Mouse (Mus musculus) heart, postnatal 25 days (tissue): ENCODE measurements around the gene BC034090. TPM values are rescaled to one million over a fixed set of nuclear protein-coding genes. Genes with fewer than 3 reads are reported as not detected.

ENCODE experiments used
- DNase-seq: peaks from one replicate; pipeline ENCODE4 v3.0.0; 2022; ENCODE audit warnings: low spot score
- intact Hi-C: fragments of 180-260 bp; cut with DNase I; formaldehyde crosslinking; loops from one replicate; pipeline ENCODE4 v1.15.1; 2025
- total RNA-seq, 2 experiments: library from RNA; stranded (reverse); gene quantifications; 2 replicates each; pipeline ENCODE4 v1.2.3; 2021

BC034090 gene
- total RNA-seq, 2 experiments from 2014 or later: 38.0 to 41.4 TPM

DNA sequence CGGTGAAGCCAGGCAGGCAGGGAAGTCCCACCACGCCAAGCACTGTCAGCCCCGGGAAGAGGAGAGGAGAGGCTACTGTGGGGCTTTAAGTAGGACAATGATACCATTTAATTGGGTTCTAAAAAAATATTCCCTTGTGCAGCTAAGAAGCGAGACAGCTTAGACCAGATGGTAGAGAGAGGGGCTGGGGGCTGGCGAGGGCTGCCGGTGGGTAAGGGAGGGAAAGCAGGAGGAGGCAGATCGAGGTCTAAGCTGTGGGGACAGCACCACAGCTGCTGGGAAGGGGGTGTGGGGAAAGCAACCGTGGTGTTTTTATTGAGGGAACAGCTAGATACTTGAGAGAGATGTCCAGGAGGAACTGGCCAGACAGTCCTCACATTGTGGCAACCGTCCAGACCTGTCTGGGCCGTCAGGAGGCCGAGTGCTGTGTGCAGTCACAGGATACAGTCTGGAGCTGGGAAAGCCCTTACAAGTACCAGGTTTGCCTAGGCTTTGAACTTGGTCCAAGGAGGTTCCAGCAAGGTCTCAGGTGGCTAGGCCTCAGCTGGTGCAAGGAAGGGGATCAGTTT lies 22.1 kb downstream of the BC034090 start:
- DNase-seq: no peak
- intact Hi-C loops: no loop called here

DNA sequence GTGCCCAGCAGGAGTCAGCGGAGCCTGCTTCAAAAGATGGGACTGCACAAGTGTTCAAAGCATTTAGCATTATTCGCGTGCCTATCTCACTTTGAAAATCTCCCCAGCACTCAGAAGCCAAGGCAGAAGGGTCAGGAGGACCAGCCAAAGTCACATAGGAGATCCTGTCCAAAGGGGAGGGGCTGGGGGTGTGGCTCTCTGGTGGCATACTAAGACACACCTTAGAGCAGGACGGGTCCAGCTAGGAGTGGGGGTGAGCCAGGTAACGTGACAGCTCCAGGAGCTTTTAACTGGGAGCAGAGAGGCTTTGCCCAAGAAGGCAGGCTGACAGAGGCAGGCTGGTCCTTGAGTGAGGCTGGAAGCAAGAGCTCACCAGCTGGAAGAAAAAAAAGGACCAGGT lies 25.3 kb downstream of the BC034090 start:
- no peak for DNase-seq
- intact Hi-C loops: loop anchor here (1.0 to 5.0 kb wide), 4 partner anchors 62 to 193 kb away; no protein-coding TSS in a partner anchor

DNA sequence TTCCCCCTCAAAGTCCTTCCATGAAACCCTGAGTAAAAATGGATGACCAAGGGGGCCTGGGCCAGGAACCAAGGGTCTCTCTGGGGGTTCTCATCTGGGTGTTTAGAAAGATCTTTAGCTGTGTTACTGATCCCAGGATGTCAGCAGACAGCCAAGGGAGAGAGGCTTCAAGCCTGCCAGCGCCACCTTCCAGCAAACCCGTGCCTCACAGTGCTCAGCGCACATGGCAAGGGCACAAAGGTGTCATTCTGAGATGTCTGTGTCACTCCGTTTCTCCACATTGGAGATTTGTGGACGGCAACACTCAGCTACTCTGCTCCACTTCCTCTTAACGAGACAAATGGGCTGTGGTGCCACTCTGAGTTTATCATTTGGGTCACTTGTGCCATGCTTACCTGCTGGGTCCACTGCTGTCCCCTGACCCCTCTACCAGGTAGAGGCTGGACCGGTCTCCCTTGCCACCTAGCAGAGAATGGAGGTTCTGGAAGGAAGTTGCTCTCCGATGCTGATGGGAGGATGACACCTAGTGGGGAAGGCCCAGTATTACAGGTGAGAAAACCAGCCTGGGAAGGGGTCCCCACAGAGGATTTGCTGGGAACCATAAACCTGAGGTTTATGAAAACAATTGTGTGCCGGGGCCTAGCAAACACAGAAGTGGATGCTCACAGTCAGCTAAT lies 26.2 kb downstream of the BC034090 start:
- intact Hi-C loops: loop anchor here (1.0 to 5.0 kb wide), 3 partner anchors 63 to 192 kb away; no protein-coding TSS in a partner anchor
- DNase-seq: no peak

DNA sequence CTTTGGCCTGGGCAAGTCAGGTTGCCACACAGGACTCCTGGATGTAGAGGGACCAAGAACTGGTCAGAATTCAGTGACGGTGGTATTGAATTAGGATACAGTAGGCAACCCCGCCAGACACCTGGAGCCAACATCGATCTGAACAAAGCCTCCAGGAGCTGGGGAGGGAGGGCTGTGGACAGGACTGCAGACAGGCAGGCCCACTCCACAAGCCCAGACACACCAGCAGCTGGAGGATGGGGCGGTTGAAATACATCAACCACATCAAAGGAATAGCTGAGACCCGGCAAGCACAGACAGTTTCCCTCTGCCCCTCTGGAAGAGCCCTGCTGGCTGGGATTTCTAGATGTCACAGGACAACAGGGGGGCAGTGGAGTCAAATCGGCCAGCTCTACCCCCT lies 27.4 kb downstream of the BC034090 start:
- no peak for DNase-seq
- intact Hi-C loops: loop anchor here (5.0 kb wide), 1 partner anchor 75 kb away; no protein-coding TSS in a partner anchor

DNA sequence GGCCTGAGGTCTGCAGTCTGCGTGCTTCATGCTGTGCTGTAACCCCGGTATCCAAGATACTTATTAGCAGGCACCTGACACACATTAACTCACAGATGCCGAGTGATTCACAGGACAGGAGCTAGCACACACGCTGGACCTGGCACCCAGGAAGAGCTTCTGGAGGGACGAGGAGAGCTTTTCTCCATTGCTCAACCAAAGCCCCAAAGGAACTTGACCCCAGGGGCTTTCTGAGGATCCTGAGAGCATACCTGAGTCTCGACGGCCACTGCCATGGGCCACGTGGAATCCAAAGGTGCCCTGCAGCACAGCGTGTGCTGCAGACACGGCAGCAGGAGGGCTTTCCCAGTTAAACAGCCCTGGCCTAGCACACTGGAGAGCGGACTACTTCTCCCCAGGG lies 27.9 kb downstream of the BC034090 start:
- no peak for DNase-seq
- intact Hi-C loops: loop anchor here (5.0 kb wide), 1 partner anchor 74 kb away; no protein-coding TSS in a partner anchor

DNA sequence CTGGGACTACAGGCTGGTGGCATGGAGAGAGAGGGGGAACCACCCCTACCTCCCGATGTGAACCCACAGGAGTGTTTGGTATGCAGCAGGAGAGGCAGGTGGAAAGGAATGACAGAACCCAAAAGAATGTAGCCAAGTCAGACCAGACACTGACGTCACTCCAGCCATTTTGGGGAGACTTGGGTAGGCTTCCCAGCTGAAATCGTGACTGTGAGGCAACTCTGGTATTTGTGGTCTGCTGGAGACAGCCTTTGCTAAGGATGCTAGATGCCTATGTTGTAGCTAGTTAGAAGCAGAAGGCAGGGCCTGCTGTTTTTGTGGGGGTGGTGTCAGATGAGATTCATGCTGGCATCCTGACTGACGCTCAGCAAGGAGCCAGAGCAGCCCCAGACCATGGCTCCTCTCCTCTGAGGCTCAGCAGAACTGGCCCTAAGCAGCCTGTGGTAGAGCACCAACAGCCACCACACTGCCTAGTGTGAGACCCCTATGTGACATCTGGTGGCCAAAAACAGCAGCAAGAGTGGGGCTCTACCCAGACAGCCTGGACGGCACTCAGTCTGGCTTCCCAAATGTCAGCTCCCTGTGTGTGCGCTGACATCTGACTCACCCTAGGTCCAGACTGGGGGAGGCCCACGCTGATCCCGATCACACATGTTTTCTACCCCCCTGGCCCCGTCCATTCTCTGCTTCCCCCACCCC lies 29.0 kb downstream of the BC034090 start:
- intact Hi-C loops: loop anchor here (5.0 kb wide), 1 partner anchor 73 kb away; no protein-coding TSS in a partner anchor
- no peak for DNase-seq

DNA sequence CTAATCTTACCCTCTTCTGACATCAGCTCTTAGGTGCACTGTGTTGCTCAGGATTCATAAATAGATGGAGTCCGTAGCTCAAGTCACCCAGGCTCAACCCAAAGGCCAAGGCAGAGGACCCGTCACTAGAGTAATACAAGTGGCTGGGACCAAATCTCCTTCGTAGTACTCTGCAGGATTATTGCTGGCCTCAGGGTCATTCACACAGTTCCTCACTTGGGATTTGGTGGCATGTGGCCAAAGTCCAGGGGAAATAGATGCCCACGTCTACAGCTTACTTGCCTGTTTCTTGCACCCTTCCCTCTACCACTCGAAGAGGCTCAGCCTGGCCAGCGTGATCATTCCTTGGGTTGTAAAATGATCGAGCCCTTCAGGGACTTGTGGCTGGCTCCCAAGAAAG lies 30.3 kb downstream of the BC034090 start:
- intact Hi-C loops: no loop called here
- no peak for DNase-seq

DNA sequence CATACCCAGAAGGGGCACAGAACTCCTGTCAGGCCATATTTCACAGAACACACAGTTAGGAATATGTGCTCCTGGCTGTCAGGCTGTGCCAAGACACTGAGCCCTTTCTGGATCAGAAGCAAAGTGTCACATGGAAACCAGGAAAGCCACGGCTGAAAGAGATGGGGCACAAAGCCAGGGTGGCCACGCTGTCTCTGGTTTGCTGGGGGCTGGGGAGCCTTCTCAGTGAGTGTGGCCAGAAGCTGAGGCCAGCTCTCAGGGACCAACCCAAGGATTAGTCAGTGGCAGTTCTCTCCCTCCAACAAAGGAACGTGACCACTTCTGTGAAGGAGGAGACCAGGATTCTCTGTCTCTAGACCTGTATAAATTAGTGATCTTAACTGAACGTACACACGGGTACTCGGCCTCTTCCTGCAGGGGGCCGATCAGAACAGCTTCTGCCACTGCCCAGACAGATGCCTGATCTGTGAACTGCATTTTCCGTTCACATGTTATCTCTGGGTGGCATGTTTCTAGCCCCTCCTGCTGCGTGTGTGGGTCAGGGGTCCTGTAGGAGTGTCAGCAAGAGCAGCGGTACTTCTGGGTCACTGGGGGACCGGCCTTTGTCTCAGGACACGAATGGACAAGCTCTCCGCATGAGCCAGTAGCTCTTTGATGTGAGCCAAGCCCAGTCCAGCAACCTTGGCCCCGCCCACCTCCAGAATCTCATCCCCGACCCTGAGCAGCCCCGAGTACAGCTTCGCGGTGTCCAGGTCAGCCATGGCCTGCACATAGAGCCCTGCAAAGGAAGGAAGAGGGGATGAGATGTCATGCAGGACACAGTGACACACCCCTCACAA lies 31.1 kb downstream of the BC034090 start:
- no peak for DNase-seq
- intact Hi-C loops: no loop called here

DNA sequence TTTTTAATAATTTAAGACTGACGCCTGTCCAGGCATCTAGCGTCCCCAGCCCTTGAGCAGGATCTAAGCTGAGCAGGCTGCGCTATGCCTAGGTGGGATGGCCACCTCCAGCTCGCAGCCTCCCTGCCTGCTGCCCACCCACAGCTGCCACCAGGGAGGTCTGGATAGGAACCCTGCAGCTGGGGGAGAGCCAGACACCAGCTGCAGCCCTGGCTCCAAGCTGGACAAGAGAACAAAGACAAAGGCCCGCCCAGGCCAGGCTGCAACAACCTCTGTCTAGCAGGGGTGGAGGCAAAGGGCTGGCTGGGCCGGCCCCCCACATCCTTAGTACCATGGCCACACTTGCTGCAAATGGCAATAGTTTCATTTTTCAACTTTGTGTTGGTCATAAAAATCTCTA lies 31.8 kb downstream of the BC034090 start:
- no peak for DNase-seq
- intact Hi-C loops: no loop called here

DNA sequence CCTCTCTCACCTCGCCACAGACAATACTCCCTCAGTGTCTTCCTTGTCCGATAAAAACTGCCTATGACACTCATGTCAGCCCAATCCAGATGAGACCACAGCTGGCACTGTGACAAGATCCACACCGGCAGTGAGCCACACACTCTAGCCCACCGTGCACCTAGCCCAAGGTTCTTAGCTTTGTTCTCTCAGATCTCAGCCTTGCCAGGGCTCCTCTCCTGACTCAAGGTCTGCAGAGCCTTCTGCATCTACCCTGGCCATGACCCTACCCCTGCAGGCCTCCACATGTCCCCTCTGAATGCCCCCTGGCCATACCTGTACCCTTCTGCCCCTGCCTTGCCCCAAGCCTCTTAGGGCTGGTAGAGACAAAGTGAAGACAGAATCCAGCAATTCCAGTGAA lies 32.2 kb downstream of the BC034090 start:
- DNase-seq: no peak
- intact Hi-C loops: no loop called here

DNA sequence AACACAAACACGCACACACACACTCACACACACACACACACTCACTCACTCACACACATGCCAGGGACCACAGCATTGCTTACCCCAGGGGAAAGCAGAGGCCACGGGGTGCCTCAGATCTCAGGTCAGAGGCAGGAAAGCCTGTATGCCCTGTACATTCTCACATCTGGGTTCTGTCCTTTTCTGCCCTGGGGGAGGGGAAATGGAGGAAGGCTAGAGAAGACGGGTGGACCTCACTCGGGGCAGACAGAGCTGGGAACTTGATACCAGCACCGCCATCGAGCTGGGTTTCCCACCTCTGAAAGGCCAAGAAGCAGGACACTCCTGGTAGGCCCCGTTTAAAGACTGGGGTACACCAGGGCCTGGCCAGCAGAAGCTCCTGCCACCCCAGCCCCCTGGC lies 33.2 kb downstream of the BC034090 start:
- intact Hi-C loops: no loop called here
- DNase-seq: no peak

DNA sequence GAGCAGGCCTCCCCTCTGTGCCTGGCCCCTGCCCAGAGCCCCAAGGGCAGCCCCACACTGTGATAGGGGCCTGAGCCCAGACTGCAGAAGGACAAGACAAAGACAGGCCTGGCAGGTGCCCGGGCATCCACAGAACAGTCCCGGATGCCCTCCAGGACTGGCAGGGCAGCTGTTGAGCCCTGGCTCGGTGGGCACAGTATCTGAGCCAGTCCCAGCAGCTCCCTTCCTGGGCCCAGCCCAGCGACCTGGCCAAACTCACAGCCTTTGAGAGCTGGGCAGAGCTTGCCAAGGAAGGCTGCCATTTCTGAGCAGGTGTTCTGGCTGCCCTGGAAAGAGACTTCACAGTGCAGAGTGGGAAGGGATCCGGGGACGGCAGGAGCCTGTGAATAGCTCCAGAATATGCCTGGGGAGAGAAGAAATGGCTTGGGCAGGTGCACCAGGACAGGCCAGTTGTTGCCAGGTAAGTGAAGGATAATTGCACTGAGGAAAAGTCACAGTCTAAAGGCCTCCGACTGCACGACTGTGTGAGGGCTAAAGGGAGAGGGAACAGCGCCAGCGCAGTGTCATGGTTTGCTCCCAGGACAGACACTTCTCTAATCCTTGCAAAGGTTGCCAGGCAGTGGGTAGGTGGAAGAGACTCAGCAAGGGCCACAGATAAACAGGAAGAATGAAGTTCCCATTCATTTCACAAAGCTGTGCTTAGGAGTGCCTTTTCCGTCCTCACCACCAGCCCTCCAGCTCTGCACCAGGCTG lies 34.1 kb downstream of the BC034090 start:
- peak; percentile 40 for DNase-seq
- intact Hi-C loops: no loop called here

DNA sequence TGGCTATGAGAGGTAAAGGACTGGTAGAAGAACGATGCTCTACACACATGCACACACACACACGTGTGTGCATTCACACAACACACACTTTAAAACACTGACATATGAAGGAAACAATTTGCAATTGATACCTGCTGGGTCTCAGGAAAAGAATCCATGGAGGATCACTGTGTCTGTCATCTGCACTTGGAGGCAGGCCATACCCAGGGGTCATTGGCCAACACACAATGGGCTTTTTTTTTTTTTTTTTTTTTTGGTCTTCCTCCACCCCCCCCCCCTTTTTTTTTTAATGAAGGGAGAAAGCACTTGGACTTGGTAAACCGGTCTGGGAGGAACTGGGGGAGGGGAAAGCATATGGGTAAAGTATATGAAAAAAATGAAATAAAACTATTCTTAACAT lies 36.4 kb downstream of the BC034090 start:
- DNase-seq: no peak
- intact Hi-C loops: no loop called here

DNA sequence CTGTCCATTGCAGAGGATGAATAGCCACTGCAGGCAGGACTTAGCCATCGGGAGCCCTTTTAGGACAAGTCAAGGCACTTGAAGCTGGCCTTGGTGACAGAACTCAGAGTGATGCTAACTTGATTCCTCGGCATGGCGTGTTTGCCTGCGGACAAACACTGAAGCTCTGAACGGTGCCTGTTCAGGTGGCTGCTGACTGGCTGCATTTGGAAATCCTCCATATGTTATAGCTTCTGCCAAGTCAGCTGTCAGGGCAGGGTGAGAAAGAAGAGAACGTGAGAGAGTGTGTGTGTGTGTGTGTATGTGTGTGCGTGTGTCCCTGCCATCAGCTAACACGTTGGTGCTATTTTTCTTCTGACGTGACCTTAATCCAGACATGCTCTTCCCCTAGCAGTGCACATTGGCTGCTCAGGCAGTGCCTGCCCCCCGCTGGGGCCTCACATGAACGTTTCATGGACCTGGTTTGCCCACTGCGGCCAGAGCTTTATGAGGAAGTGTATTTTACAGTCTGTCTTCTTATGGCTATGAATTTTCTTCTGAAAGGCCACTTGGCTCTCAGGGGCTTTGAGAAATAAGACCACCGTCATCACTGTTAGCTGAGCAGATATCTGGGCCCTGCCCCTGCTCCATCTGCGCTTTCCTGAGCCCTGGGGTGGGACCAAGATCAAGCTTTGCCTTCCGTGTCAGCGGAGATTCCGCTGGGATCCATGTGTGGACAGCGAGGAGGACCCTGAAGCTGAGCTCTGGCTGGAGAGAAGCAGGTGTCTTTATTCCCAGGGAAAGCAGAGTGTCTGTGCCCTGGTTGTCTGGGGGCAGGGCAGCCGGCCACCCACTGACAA lies 38.2 kb downstream of the BC034090 start:
- no peak for DNase-seq
- intact Hi-C loops: no loop called here

DNA sequence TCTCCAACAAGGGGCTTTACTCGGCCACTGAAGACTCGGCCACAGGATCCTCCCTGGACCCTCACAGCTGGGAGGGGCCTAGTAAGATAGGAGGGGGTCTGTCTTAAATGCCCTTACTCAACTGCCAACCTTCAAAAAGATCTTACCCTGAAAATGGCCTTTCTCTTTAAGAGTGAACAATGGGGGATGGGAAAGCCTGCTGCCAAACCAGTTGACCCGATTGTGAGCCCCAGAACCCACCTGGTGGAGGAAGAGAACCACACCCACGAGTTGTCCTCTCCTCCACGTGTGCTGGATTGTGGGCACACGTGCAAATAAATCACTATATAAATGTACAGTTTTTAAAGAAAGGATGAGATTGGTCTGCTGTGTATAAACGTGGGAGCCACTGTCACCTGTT lies 38.9 kb downstream of the BC034090 start:
- DNase-seq: no peak
- intact Hi-C loops: no loop called here

DNA sequence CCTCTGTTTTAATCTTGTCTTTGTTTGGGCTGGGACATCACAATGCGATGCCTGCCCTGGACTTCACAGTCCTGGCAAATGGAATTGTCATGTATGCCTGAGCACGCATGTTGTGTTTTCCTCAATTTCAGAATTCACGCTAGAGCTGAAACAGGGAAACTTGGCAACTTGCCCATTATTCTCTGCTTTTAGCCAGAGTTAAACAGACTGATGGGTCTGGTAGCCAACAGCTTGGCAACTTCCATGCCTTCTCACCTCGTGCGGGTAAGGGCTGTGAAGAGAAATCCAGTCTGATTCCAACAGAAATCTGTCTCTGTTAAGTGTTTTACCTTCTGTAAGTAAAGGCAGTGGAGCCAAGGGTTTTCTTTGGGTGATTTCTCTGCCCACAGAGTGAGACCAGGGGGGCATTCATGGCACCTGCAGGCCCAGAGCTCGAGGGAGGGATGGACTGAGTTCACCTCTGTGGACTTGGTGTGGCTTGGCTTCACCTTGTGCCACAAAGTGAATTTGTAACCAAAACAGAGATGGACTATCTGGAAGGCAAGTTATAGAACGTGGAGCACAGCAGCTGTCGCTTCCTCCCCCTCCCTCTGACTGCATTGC lies 39.6 kb downstream of the BC034090 start:
- DNase-seq: no peak
- intact Hi-C loops: no loop called here

DNA sequence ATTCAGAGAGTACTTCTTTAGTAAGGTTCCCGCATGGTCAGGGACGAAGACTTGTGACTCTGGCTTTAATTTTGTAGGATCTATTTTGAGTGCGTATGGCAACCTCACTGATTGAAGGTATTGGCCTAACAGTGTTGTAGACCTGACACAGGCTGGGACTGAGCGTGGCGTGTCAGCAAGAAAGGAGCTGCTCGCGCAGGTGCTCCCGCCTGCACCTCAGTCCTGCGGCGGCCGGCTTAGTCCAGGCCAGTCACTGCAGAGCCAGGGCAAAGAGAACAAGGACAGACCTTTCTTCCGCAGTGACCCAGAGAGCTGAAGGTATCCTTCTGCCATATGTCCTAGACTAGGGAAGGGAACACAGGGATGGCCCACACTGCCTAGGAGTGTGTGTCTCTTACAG lies 40.3 kb downstream of the BC034090 start:
- intact Hi-C loops: no loop called here
- DNase-seq: no peak

DNA sequence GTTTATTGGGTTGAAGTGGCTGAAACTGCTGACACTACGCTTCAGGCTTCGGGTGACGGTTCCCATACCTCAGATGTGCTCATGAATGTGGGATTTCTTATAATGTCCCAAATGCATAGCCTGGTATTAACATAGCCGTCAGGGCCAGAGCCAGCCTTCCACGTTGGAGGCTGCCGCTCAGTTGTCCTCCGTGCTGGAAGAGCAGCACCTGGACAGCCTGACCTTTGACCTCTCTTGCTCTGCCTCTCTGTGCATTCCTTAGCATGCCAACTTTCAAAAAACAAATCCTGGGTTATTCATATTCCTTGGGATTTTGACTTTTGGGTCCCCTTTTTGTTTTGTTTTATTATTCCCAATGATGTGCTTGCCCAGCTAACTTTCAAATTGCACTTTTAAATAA lies 41.1 kb downstream of the BC034090 start:
- DNase-seq: no peak
- intact Hi-C loops: no loop called here
